In the genomic region with DNA sequence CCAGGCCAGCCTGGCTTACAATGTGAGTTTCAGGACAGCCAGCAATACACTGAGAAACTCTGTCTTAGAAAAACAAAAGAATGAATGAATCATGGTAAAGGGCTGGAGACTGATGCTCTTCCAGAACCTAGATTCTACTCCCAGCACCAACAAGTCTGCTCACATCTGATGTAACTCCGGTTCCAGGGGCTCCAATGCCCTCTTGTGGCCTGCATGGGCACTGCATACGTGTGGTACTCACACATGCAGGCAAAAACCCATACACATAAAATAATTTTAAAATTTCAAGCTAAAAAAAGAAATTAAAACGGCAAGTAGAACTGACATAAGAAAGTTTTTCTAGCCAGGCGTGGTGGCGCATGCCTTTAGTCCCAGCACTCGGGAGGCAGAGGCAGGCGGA, we compare ENCODE assay signal across 9 mouse cellular contexts. TPM values are rescaled to one million over a fixed set of nuclear protein-coding genes. Genes with fewer than 3 reads are reported as not detected.
DNase-seq lines count a peak whose midpoint lies in the region; ATAC-seq and TF ChIP-seq lines count a peak whose summit lies in the region.
"Had no signal": no experiment of that assay in that cellular context is flagged by ENCODE, and none has a peak within 500 bp of the region (broad histone marks: within the 10 kb centered on the region; RNA-seq: fewer than 3 reads in every experiment).

No protein-coding gene starts in this region.

- no peak for ATAC-seq in kidney, embryonic 14.5 days (ENCODE audit: low FRiP score, low TSS enrichment)
- ATAC-seq in common myeloid progenitor, adult 5-6 weeks (replicated peaks; ENCODE audit: low read depth, poor library complexity, severe bottlenecking), result 0 out of 2 replicates have a peak, but pooled peaks have one; percentile 72

- H3K4me1 ChIP-seq in kidney, adult 2 months (ENCODE audit: control insufficient read depth, insufficient read depth, low read length), result no peaks in the 10 kb centered on the region
- H3K4me1 ChIP-seq in kidney, embryonic 14.5 days (ENCODE audit: control insufficient read depth, insufficient read depth, low read length), result no peaks in the 10 kb centered on the region
- H3K4me1 ChIP-seq in ES-Bruce4 (ENCODE audit: control insufficient read depth, insufficient read depth, low read length), result no peaks in the 10 kb centered on the region
- H3K4me1 ChIP-seq: embryonic facial prominence, embryonic 15.5 days had no signal

- TF ChIP-seq CTCF in kidney, adult 2 months (conservative IDR thresholded peaks at IDR 0.05; ENCODE audit: insufficient read depth, insufficient read length, low read depth, low read length), result peak; percentile 63
- TF ChIP-seq CTCF in ES-Bruce4 (IDR thresholded peaks at IDR 0.05; ENCODE audit: low read depth, low read length), result peak; percentile 86

- no peak overlapping the region for H3K4me2 ChIP-seq in kidney, embryonic 14.5 days (replicated peaks; ENCODE audit: low read depth, low read length)
- H3K4me2 ChIP-seq: embryonic facial prominence, embryonic 15.5 days had no signal

- DNase-seq in kidney, adult 2 months, result peak; percentile 25
- peak; percentile 8 for DNase-seq in lung, postnatal 25 days (ENCODE audit: low spot score)
- no peak for DNase-seq in gastrocnemius, postnatal 25 days
- no peak for DNase-seq in frontal cortex, postnatal 10 days (ENCODE audit: low spot score in 2 of 2)
- no peak for DNase-seq in cerebellum, adult 18-20 months

- H3K27ac ChIP-seq in kidney, adult 2 months (ENCODE audit: insufficient read depth, low read depth, low read length), result no peak overlapping the region
- H3K27ac ChIP-seq in kidney, embryonic 14.5 days (ENCODE audit: low read depth, low read length), result no peak overlapping the region
- no peak overlapping the region for H3K27ac ChIP-seq in ES-Bruce4 (ENCODE audit: insufficient read depth, low read length)
- H3K27ac ChIP-seq: embryonic facial prominence, embryonic 15.5 days had no signal

- H3K9me3 ChIP-seq in kidney, embryonic 14.5 days (ENCODE audit: control insufficient read depth, low read length), result no peaks in the 10 kb centered on the region
- no peaks in the 10 kb centered on the region for H3K9me3 ChIP-seq in ES-Bruce4 (replicated peaks; ENCODE audit: control insufficient read depth, insufficient read depth, low read length, poor library complexity, severe bottlenecking)
- H3K9me3 ChIP-seq: embryonic facial prominence, embryonic 15.5 days had no signal

- 96% methylated on average over 7 of the region's 7 CpGs for WGBS in kidney, adult 2 months
- 94% methylated on average over 7 of the region's 7 CpGs for WGBS in kidney, embryonic 14.5 days

- H3K36me3 ChIP-seq in kidney, adult 2 months (ENCODE audit: control insufficient read depth, insufficient read depth, low read length), result peaks cover 25% of the 10 kb centered on the region
- H3K36me3 ChIP-seq in kidney, embryonic 14.5 days (ENCODE audit: control insufficient read depth, insufficient read depth, low read length), result peaks cover 88% of the 10 kb centered on the region
- peaks cover 54% of the 10 kb centered on the region for H3K36me3 ChIP-seq in ES-Bruce4 (ENCODE audit: control insufficient read depth, insufficient read depth, low read length, poor library complexity, severe bottlenecking)

- TF ChIP-seq POLR2A in kidney, adult 2 months (IDR thresholded peaks at IDR 0.05; ENCODE audit: low read depth, low read length), result no peak
- TF ChIP-seq POLR2A in ES-Bruce4 (IDR thresholded peaks at IDR 0.05; ENCODE audit: insufficient read depth, low read length), result no peak

- H3K4me3 ChIP-seq in kidney, adult 2 months (ENCODE audit: insufficient read depth, low read depth, low read length), result no peak overlapping the region
- no peak overlapping the region for H3K4me3 ChIP-seq in kidney, embryonic 14.5 days (ENCODE audit: low read length)
- no peak overlapping the region for H3K4me3 ChIP-seq in ES-Bruce4 (ENCODE audit: low read depth, low read length)
- H3K4me3 ChIP-seq: embryonic facial prominence, embryonic 15.5 days had no signal

- H3K27me3 ChIP-seq in kidney, adult 2 months (replicated peaks; ENCODE audit: control insufficient read depth, insufficient read depth, low read length), result no peaks in the 10 kb centered on the region
- no peaks in the 10 kb centered on the region for H3K27me3 ChIP-seq in kidney, embryonic 14.5 days (ENCODE audit: control insufficient read depth, insufficient read depth, low read length)
- H3K27me3 ChIP-seq in ES-Bruce4 (ENCODE audit: control insufficient read depth, insufficient read depth, low read length, poor library complexity, severe bottlenecking), result no peaks in the 10 kb centered on the region
- H3K27me3 ChIP-seq: embryonic facial prominence, embryonic 15.5 days had no signal

- H3K9ac ChIP-seq in kidney, embryonic 14.5 days (ENCODE audit: low read depth, low read length), result no peak overlapping the region
- no peak overlapping the region for H3K9ac ChIP-seq in ES-Bruce4 (ENCODE audit: low read depth, poor library complexity, severe bottlenecking)
- H3K9ac ChIP-seq: embryonic facial prominence, embryonic 15.5 days had no signal

- no peak for TF ChIP-seq EP300 in ES-Bruce4 (IDR thresholded peaks at IDR 0.05; ENCODE audit: insufficient read depth, low read depth, low read length)

RNA-seq across cellular contexts. Expression of a gene that starts 44.5 kb away (rescaled TPM):
- 18.2 and 20.6 TPM in 2 replicates for polyA plus RNA-seq in kidney, adult 2 months (2012; rRNA removed)
- polyA plus RNA-seq in kidney, embryonic 14.5 days (2014; fragmentation: Nextera tagmentation; extraction: Ambion mirVana), result 36.0 and 51.6 TPM in 2 replicates
- polyA plus RNA-seq in ES-Bruce4 (2011; ENCODE audit: insufficient read depth, insufficient read length, low read depth, missing spikeins), result 93.8 and 96.9 TPM in 2 replicates
- 130 and 143 TPM in 2 replicates for total RNA-seq in common myeloid progenitor, adult 5-6 weeks (2017)
- total RNA-seq in gastrocnemius, postnatal 25 days (2021), result 10 to 100 TPM; 80.5 to 82.2 TPM

Comparison
In these comparisons a context has a peak if more than half of its experiments do, and no peak if none do; other contexts are left out.
1. DNase-seq: peak in kidney, adult 2 months (single experiment) and lung, postnatal 25 days (single experiment); none in gastrocnemius, postnatal 25 days (single experiment), frontal cortex, postnatal 10 days (0 of 2) and cerebellum, adult 18-20 months (0 of 2).